Mouse (Mus musculus) kidney, embryonic 16.5 days (tissue): ENCODE measurements around the gene Zfp423. TPM values are rescaled to one million over a fixed set of nuclear protein-coding genes. Genes with fewer than 3 reads are reported as not detected.

Experiments used
- polyA plus RNA-seq: library from polyadenylated mRNA; unstranded; fragments of >200 nt; fragmentation: Nextera tagmentation; extraction: Ambion mirVana; gene quantifications from 2 replicates; pipeline ENCODE4 v1.2.1, GENCODE M21; 2015

Zfp423 gene
- polyA plus RNA-seq, 1 experiment from 2014 or later = 11.4 TPM

Other genes starting within 250 kb of the Zfp423 start
- gene Cnep1r1, start 159.2 kb upstream of the Zfp423 start, polyA plus RNA-seq = 57.8 and 57.9 TPM in 2 replicates
- 48.2 and 51.4 TPM in 2 replicates for gene Heatr3, start 178.3 kb upstream of the Zfp423 start, polyA plus RNA-seq
- 6.3 and 6.4 TPM in 2 replicates for gene Tent4b, start 239.6 kb upstream of the Zfp423 start, polyA plus RNA-seq